Mouse (Mus musculus): ENCODE results near the gene Acox3.
A peak's percentile ranks its signal among the peaks of the same experiment; 100 is the strongest.

The Acox3 gene

GRCm38 (mm10) chr5:35611900-35612299 is 29.1 kb downstream of the Acox3 start:
- DNase-seq (ENCODE audit: low spot score) = no peak

GRCm38 (mm10) chr5:35612722-35613121 is 29.9 kb downstream of the Acox3 start:
- DNase-seq (ENCODE audit: low spot score) = no peak

- DNase-seq (ENCODE audit: low spot score) = peak; percentile 59
Observed at GRCm38 (mm10) chr5:35616943-35617342, 34.1 kb downstream of the Acox3 start.

GRCm38 (mm10) chr5:35621114-35621513 is 38.3 kb downstream of the Acox3 start:
- DNase-seq (ENCODE audit: low spot score) = peak; percentile 35

- no peak for DNase-seq (ENCODE audit: low spot score)
Observed at GRCm38 (mm10) chr5:35623831-35624230, 41.0 kb downstream of the Acox3 start.

GRCm38 (mm10) chr5:35624751-35625239 is 42.0 kb downstream of the Acox3 start:
- DNase-seq (ENCODE audit: low spot score) = no peak

- no peak for DNase-seq (ENCODE audit: low spot score)
Observed at GRCm38 (mm10) chr5:35626408-35626807, 43.6 kb downstream of the Acox3 start.

- no peak for DNase-seq (ENCODE audit: low spot score)
Observed at GRCm38 (mm10) chr5:35627307-35627840, 44.5 kb downstream of the Acox3 start.

- no peak for DNase-seq (ENCODE audit: low spot score)
Observed at GRCm38 (mm10) chr5:35628685-35629084, 45.8 kb downstream of the Acox3 start.

GRCm38 (mm10) chr5:35629333-35629732 is 46.5 kb downstream of the Acox3 start:
- DNase-seq (ENCODE audit: low spot score) = no peak

- no peak for DNase-seq (ENCODE audit: low spot score)
Observed at GRCm38 (mm10) chr5:35630706-35631105, 47.9 kb downstream of the Acox3 start.

- no peak for DNase-seq (ENCODE audit: low spot score)
Observed at GRCm38 (mm10) chr5:35631224-35631623, 48.4 kb downstream of the Acox3 start.

- DNase-seq (ENCODE audit: low spot score) = no peak
Observed at GRCm38 (mm10) chr5:35631755-35632154, 48.9 kb downstream of the Acox3 start.

- DNase-seq (ENCODE audit: low spot score) = no peak
Observed at GRCm38 (mm10) chr5:35632841-35633240, 50.0 kb downstream of the Acox3 start.

GRCm38 (mm10) chr5:35636016-35636415 is 53.2 kb downstream of the Acox3 start:
- no peak for DNase-seq (ENCODE audit: low spot score)

GRCm38 (mm10) chr5:35641961-35642584 is 59.2 kb downstream of the Acox3 start:
- DNase-seq (ENCODE audit: low spot score) = no peak

GRCm38 (mm10) chr5:35643401-35644048 is 60.7 kb downstream of the Acox3 start:
- DNase-seq (ENCODE audit: low spot score) = no peak

GRCm38 (mm10) chr5:35644082-35644481 is 61.2 kb downstream of the Acox3 start:
- no peak for DNase-seq (ENCODE audit: low spot score)

- DNase-seq (ENCODE audit: low spot score) = no peak
Observed at GRCm38 (mm10) chr5:35645938-35646493, 63.2 kb downstream of the Acox3 start.

GRCm38 (mm10) chr5:35646927-35647326 is 64.1 kb downstream of the Acox3 start:
- no peak for DNase-seq (ENCODE audit: low spot score)

- no peak for DNase-seq (ENCODE audit: low spot score)
Observed at GRCm38 (mm10) chr5:35647562-35647961, 64.7 kb downstream of the Acox3 start.

GRCm38 (mm10) chr5:35648230-35648629 is 65.4 kb downstream of the Acox3 start:
- DNase-seq (ENCODE audit: low spot score) = no peak

- no peak for DNase-seq (ENCODE audit: low spot score)
Observed at GRCm38 (mm10) chr5:35652319-35652718, 69.5 kb downstream of the Acox3 start.

All from retina, embryonic 14.5 days (tissue).